Mouse (Mus musculus): Measurements from ENCODE around the gene Cfap57. TPM values are rescaled to one million over a fixed set of nuclear protein-coding genes. Genes with fewer than 3 reads are reported as not detected.
A peak's percentile ranks its signal among the peaks of the same experiment; 100 is the strongest.

Cfap57 gene
- total and polyA plus RNA-seq, 3 experiments, result not detected

DNA sequence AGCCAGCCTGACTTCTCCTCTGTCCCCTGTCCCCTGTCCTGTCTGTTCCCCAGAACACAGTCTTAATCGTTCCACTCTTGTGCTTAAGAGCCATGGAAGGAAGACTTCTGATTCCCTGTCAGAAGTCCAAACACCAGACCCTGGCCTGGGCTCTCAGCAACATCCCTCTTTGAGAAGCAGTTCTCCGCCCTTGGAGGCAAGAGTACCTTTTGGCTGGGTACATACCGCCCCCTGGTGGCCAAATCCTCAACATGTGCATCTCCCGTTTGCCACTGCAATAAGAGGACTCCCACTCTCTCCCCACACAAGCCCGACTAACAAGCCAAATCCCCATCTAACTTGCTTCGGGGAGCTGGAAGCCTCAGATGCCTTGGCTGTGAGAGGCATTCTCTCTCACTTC lies 44.5 kb downstream of the Cfap57 start:
- H3K9ac ChIP-seq (ENCODE audit: insufficient read depth, low read depth), result no peak overlapping the region
- TF ChIP-seq CTCF (conservative IDR thresholded peaks at IDR 0.05 in 1 of 2, IDR thresholded peaks at IDR 0.05 in 1 of 2; ENCODE audit: low read depth in 2 of 2, low read length in 2 of 2), result peak; percentile 81 to 84
- TF ChIP-seq POLR2AphosphoS2 (IDR thresholded peaks at IDR 0.05; ENCODE audit: low read depth, low read length), result no peak
- peak; percentile 78 for TF ChIP-seq RAD21 (IDR thresholded peaks at IDR 0.05; ENCODE audit: low read depth, low read length)
- no peak for TF ChIP-seq JUN (IDR thresholded peaks at IDR 0.05; ENCODE audit: insufficient read depth, low read depth, low read length)
- TF ChIP-seq TCF12 (IDR thresholded peaks at IDR 0.05; ENCODE audit: low read depth, low read length), result no peak
- no peak for TF ChIP-seq TBP (conservative IDR thresholded peaks at IDR 0.05; ENCODE audit: low read depth, low read length)
- no peak for TF ChIP-seq EP300 (IDR thresholded peaks at IDR 0.05; ENCODE audit: low read length)
- TF ChIP-seq MYC (IDR thresholded peaks at IDR 0.05; ENCODE audit: low read depth, low read length), result peak; percentile 68; the same call in 1 of the 2 replicates
- TF ChIP-seq KAT2A (IDR thresholded peaks at IDR 0.05; ENCODE audit: insufficient replicate concordance, low read length), result no peak
- no peak for TF ChIP-seq POLR2A (IDR thresholded peaks at IDR 0.05; ENCODE audit: low read depth, low read length)
- TF ChIP-seq MAFK (IDR thresholded peaks at IDR 0.05; ENCODE audit: insufficient replicate concordance, low read length), result no peak
- no peak for TF ChIP-seq JUND (conservative IDR thresholded peaks at IDR 0.05; ENCODE audit: low read depth, low read length)
- no peak for TF ChIP-seq ZNF384 (IDR thresholded peaks at IDR 0.05; ENCODE audit: low read depth, low read length)
- no peak for TF ChIP-seq ETS1 (conservative IDR thresholded peaks at IDR 0.05; ENCODE audit: low read depth, low read length)
- no peak for TF ChIP-seq NRF1 (IDR thresholded peaks at IDR 0.05; ENCODE audit: low read depth, low read length)
- peak; percentile 52 for TF ChIP-seq SMC3 (IDR thresholded peaks at IDR 0.05; ENCODE audit: low read depth, low read length)
- no peak for TF ChIP-seq MAZ (IDR thresholded peaks at IDR 0.05; ENCODE audit: low read depth, low read length)
- no peak for TF ChIP-seq MEF2A (IDR thresholded peaks at IDR 0.05; ENCODE audit: borderline replicate concordance, low read depth, low read length)
- no peak for TF ChIP-seq MXI1 (IDR thresholded peaks at IDR 0.05; ENCODE audit: low read depth, low read length)
- H3K4me2 ChIP-seq (ENCODE audit: insufficient read depth, low read depth, poor library complexity, severe bottlenecking), result no peak overlapping the region
- DNase-seq (ENCODE audit: extremely low read depth), result peak; percentile 77
- peaks cover 4% of the 10 kb centered on the region in 2 experiments; a peak in 2 of 4 replicates for H3K4me1 ChIP-seq (ENCODE audit: control insufficient read depth in 1 of 2, insufficient read depth in 2 of 2)
- no peak overlapping the region for H3K27ac ChIP-seq (ENCODE audit: insufficient read depth, low read depth)
- peaks cover 9% of the 10 kb centered on the region for H3K9me3 ChIP-seq (replicated peaks; ENCODE audit: low read length)
- H3K4me3 ChIP-seq (replicated peaks in 1 of 3; ENCODE audit: low read depth in 2 of 3, low read length in 2 of 3, poor library complexity in 1 of 3), result no peak overlapping the region
- H3K36me3 ChIP-seq (replicated peaks in 1 of 2; ENCODE audit: control insufficient read depth in 1 of 2, insufficient read depth in 1 of 2, low read length in 1 of 2), result no peaks in the 10 kb centered on the region
- H3K27me3 ChIP-seq (replicated peaks), result peaks cover 93% of the 10 kb centered on the region
- dilution Hi-C loops (cut with MboI; ENCODE audit: extremely low pct_ligation_motif_present, extremely low pct_unique_long_range_greater_than_20kb, low sequenced_read_pairs) (no loop called here), in situ Hi-C loops (cut with MboI; ENCODE audit: low pct_ligation_motif_present, low pct_unique_long_range_greater_than_20kb, low sequenced_read_pairs) (no loop called here)
- no peaks in the 10 kb centered on the region for H3K79me2 ChIP-seq (replicated peaks; ENCODE audit: control insufficient read depth, extremely low read depth, insufficient read depth, poor library complexity, severe bottlenecking)

GRCm38 (mm10) chr4:118571441-118571840 lies 49.1 kb downstream of the Cfap57 start:
- Histone ChIP-seq H3K4me2 (ENCODE audit: insufficient read depth, low read depth, poor library complexity, severe bottlenecking) (no peak overlapping the region), H3K4me3 (replicated peaks in 1 of 3; ENCODE audit: low read depth in 2 of 3, low read length in 2 of 3, poor library complexity in 1 of 3) (no peak overlapping the region), H3K79me2 (replicated peaks; ENCODE audit: control insufficient read depth, extremely low read depth, insufficient read depth, poor library complexity, severe bottlenecking) (no peaks in the 10 kb centered on the region), H3K27me3 (replicated peaks) (peaks cover 95% of the 10 kb centered on the region), H3K36me3 (replicated peaks in 1 of 2; ENCODE audit: control insufficient read depth in 1 of 2, insufficient read depth in 1 of 2, low read length in 1 of 2) (no peaks in the 10 kb centered on the region), H3K9ac (ENCODE audit: insufficient read depth, low read depth) (no peak overlapping the region), H3K9me3 (replicated peaks; ENCODE audit: low read length) (no peaks in the 10 kb centered on the region), H3K4me1 (ENCODE audit: control insufficient read depth in 1 of 2, insufficient read depth in 2 of 2) (no peaks in the 10 kb centered on the region), H3K27ac (ENCODE audit: insufficient read depth, low read depth) (no peak overlapping the region)
- TF ChIP-seq GABPA (IDR thresholded peaks at IDR 0.05; ENCODE audit: insufficient replicate concordance, low read depth, low read length), result no peak
- no peak for TF ChIP-seq ZMIZ1 (IDR thresholded peaks at IDR 0.05; ENCODE audit: low read depth, low read length)
- no peak for TF ChIP-seq ZNF384 (IDR thresholded peaks at IDR 0.05; ENCODE audit: low read depth, low read length)
- dilution Hi-C loops (cut with MboI; ENCODE audit: extremely low pct_ligation_motif_present, extremely low pct_unique_long_range_greater_than_20kb, low sequenced_read_pairs) (no loop called here), in situ Hi-C loops (cut with MboI; ENCODE audit: low pct_ligation_motif_present, low pct_unique_long_range_greater_than_20kb, low sequenced_read_pairs) (no loop called here)
- no peak for DNase-seq (ENCODE audit: extremely low read depth)
